Mouse (Mus musculus) neural tube, embryonic 11.5 days (tissue): ENCODE measurements around the gene Tanc2. TPM values are rescaled to one million over a fixed set of nuclear protein-coding genes. Genes with fewer than 3 reads are reported as not detected.

ENCODE experiments used
- ATAC-seq: fragments of 200-750 bp; cut with Nextera tagmentation; 2 replicates; pipeline ENCODE4 v1.8.0; 2017; ENCODE audit warnings: moderate number of reproducible peaks, mild to moderate bottlenecking, moderate TSS enrichment, moderate library complexity; ENCODE audit not compliant: insufficient read depth, low FRiP score, low TSS enrichment
- DNase-seq: peaks from one replicate; pipeline ENCODE4 v3.0.0-alpha.2; 2015; ENCODE audit warnings: low spot score
- H3K27ac ChIP-seq: fragments of 300-500 bp; sonication (generic); 2 replicates; pipeline ENCODE4 v1.5.1; 2014; ENCODE audit warnings: low read depth, mild to moderate bottlenecking, low read length
- H3K27me3 ChIP-seq: fragments of 300-500 bp; sonication (generic); 2 replicates; pipeline ENCODE4 v1.6.1; 2014; ENCODE audit warnings: mild to moderate bottlenecking, low read length, mixed read lengths; ENCODE audit not compliant: control insufficient read depth, insufficient read depth
- H3K36me3 ChIP-seq: fragments of 300-500 bp; sonication (generic); 2 replicates; pipeline ENCODE4 v1.6.1; 2014; ENCODE audit warnings: mild to moderate bottlenecking, low read length, moderate library complexity, mixed read lengths; ENCODE audit not compliant: control insufficient read depth, insufficient read depth
- H3K4me1 ChIP-seq: fragments of 300-500 bp; sonication (generic); 2 replicates; pipeline ENCODE4 v1.6.1; 2014; ENCODE audit warnings: low read length, mixed read lengths; ENCODE audit not compliant: control insufficient read depth, insufficient read depth
- H3K4me2 ChIP-seq: fragments of 300-500 bp; sonication (generic); 2 replicates; pipeline ENCODE4 v1.6.1; 2014; ENCODE audit warnings: low read depth, mild to moderate bottlenecking, moderate library complexity
- H3K4me3 ChIP-seq: fragments of 300-500 bp; sonication (generic); 2 replicates; pipeline ENCODE4 v1.5.1; 2014; ENCODE audit warnings: low read depth, low read length
- H3K9ac ChIP-seq: fragments of 300-500 bp; sonication (generic); 2 replicates; pipeline ENCODE4 v1.6.1; 2014; ENCODE audit warnings: mild to moderate bottlenecking, low read length
- H3K9me3 ChIP-seq: fragments of 300-500 bp; sonication (generic); 2 replicates; pipeline ENCODE4 v1.6.1; 2016; ENCODE audit warnings: low read length; ENCODE audit not compliant: control insufficient read depth
- WGBS: fragments of 180-500 bp; shearing (Covaris S2); extraction: QIAGEN DNeasy Blood & Tissue Kit; methylation state at CpG from one replicate; pipeline ENCODE4 v1.1.7; 2014; 5-methylcytosine and 5-hydroxymethylcytosine counted together
- polyA plus RNA-seq: library from polyadenylated mRNA; unstranded; fragments of >200 nt; fragmentation: Nextera tagmentation; extraction: Ambion mirVana; gene quantifications from 2 replicates; pipeline ENCODE4 v1.2.1, GENCODE M21; 2014

The Tanc2 gene
- polyA plus RNA-seq, 1 experiment from 2014 or later = 25.0 TPM

GRCm38 (mm10) chr11:105887281-105887680 lies 297.5 kb downstream of the Tanc2 start:
- no peaks in the 10 kb centered on the region for H3K36me3 ChIP-seq
- no peak for ATAC-seq
- H3K27me3 ChIP-seq = no peaks in the 10 kb centered on the region
- no peaks in the 10 kb centered on the region for H3K4me1 ChIP-seq
- H3K27ac ChIP-seq = no peak overlapping the region
- H3K4me3 ChIP-seq = no peak overlapping the region
- 83% methylated on average over 1 of the region's 1 CpGs for WGBS
- no peak overlapping the region for H3K9ac ChIP-seq
- H3K4me2 ChIP-seq = no peak overlapping the region
- no peak for DNase-seq
- no peaks in the 10 kb centered on the region for H3K9me3 ChIP-seq

GRCm38 (mm10) chr11:105899151-105899550 lies 309.4 kb downstream of the Tanc2 start:
- DNase-seq (no peak), ATAC-seq (no peak)
- no peaks in the 10 kb centered on the region for H3K27me3 ChIP-seq
- no peak overlapping the region for H3K4me2 ChIP-seq
- no peak overlapping the region for H3K4me3 ChIP-seq
- 59% methylated on average over 1 of the region's 1 CpGs for WGBS
- H3K36me3 ChIP-seq = no peaks in the 10 kb centered on the region
- H3K27ac ChIP-seq = no peak overlapping the region
- no peak overlapping the region for H3K9ac ChIP-seq
- H3K4me1 ChIP-seq = no peaks in the 10 kb centered on the region
- no peaks in the 10 kb centered on the region for H3K9me3 ChIP-seq

GRCm38 (mm10) chr11:105901501-105901900 lies 311.7 kb downstream of the Tanc2 start:
- WGBS = 84% methylated on average over 2 of the region's 2 CpGs
- no peak for ATAC-seq

GRCm38 (mm10) chr11:105902956-105903355 lies 313.2 kb downstream of the Tanc2 start:
- no peak overlapping the region for H3K9ac ChIP-seq
- 71% methylated on average over 1 of the region's 1 CpGs for WGBS
- H3K4me1 ChIP-seq = no peaks in the 10 kb centered on the region
- no peak overlapping the region for H3K4me3 ChIP-seq
- no peaks in the 10 kb centered on the region for H3K9me3 ChIP-seq
- no peak for ATAC-seq
- no peaks in the 10 kb centered on the region for H3K27me3 ChIP-seq
- no peak overlapping the region for H3K4me2 ChIP-seq
- no peak for DNase-seq
- H3K36me3 ChIP-seq = no peaks in the 10 kb centered on the region
- no peak overlapping the region for H3K27ac ChIP-seq

More at GRCm38 (mm10) chr11:105901501-105901900, 311.7 kb downstream of the Tanc2 start:
- Histone ChIP-seq H3K9ac (no peak overlapping the region), H3K36me3 (no peaks in the 10 kb centered on the region), H3K27ac (no peak overlapping the region), H3K9me3 (no peaks in the 10 kb centered on the region), H3K27me3 (no peaks in the 10 kb centered on the region), H3K4me3 (no peak overlapping the region), H3K4me1 (no peaks in the 10 kb centered on the region), H3K4me2 (no peak overlapping the region)
- no peak for DNase-seq

- Histone ChIP-seq H3K4me2 (no peak overlapping the region), H3K36me3 (no peaks in the 10 kb centered on the region), H3K4me3 (no peak overlapping the region), H3K9ac (no peak overlapping the region), H3K4me1 (no peaks in the 10 kb centered on the region), H3K27me3 (no peaks in the 10 kb centered on the region), H3K27ac (no peak overlapping the region), H3K9me3 (no peaks in the 10 kb centered on the region)
- ATAC-seq = no peak
- 86% methylated on average over 4 of the region's 4 CpGs for WGBS
- no peak for DNase-seq
These were observed 315.9 kb downstream of the Tanc2 start for GRCm38 (mm10) chr11:105905529-105906213.

GRCm38 (mm10) chr11:105907381-105907780 lies 317.6 kb downstream of the Tanc2 start:
- H3K27me3 ChIP-seq = no peaks in the 10 kb centered on the region
- H3K9ac ChIP-seq = no peak overlapping the region
- ATAC-seq = no peak
- WGBS = 90% methylated on average over 1 of the region's 1 CpGs
- H3K36me3 ChIP-seq = no peaks in the 10 kb centered on the region
- no peak overlapping the region for H3K4me2 ChIP-seq
- H3K4me3 ChIP-seq = no peak overlapping the region
- no peaks in the 10 kb centered on the region for H3K4me1 ChIP-seq
- DNase-seq = no peak
- H3K9me3 ChIP-seq = no peaks in the 10 kb centered on the region
- H3K27ac ChIP-seq = no peak overlapping the region

GRCm38 (mm10) chr11:105908926-105909325 lies 319.1 kb downstream of the Tanc2 start:
- Histone ChIP-seq H3K9ac (no peak overlapping the region), H3K9me3 (no peaks in the 10 kb centered on the region), H3K36me3 (no peaks in the 10 kb centered on the region; the same call in 1 of the 2 replicates), H3K4me3 (no peak overlapping the region), H3K27ac (no peak overlapping the region), H3K27me3 (no peaks in the 10 kb centered on the region), H3K4me1 (no peaks in the 10 kb centered on the region), H3K4me2 (no peak overlapping the region)
- ATAC-seq = no peak
- no peak for DNase-seq
- WGBS = 84% methylated on average over 8 of the region's 8 CpGs

- H3K27me3 ChIP-seq = no peaks in the 10 kb centered on the region
- no peaks in the 10 kb centered on the region; the same call in 1 of the 2 replicates for H3K36me3 ChIP-seq
- no peaks in the 10 kb centered on the region for H3K4me1 ChIP-seq
- 28% methylated on average over 2 of the region's 2 CpGs for WGBS
- H3K9ac ChIP-seq = no peak overlapping the region
- no peak overlapping the region for H3K4me2 ChIP-seq
- ATAC-seq (no peak), DNase-seq (no peak)
- no peaks in the 10 kb centered on the region for H3K9me3 ChIP-seq
- no peak overlapping the region for H3K4me3 ChIP-seq
- H3K27ac ChIP-seq = no peak overlapping the region
These were observed 319.8 kb downstream of the Tanc2 start for GRCm38 (mm10) chr11:105909617-105910016.

GRCm38 (mm10) chr11:105911149-105911548 lies 321.4 kb downstream of the Tanc2 start:
- Histone ChIP-seq H3K9me3 (no peaks in the 10 kb centered on the region), H3K36me3 (no peaks in the 10 kb centered on the region; the same call in 1 of the 2 replicates), H3K27me3 (no peaks in the 10 kb centered on the region), H3K27ac (no peak overlapping the region), H3K9ac (no peak overlapping the region), H3K4me3 (no peak overlapping the region), H3K4me1 (no peaks in the 10 kb centered on the region), H3K4me2 (no peak overlapping the region)
- ATAC-seq (no peak), DNase-seq (no peak)
